Mouse (Mus musculus): Measurements from ENCODE around the gene 1700021F07Rik.

Gene 1700021F07Rik

DNA sequence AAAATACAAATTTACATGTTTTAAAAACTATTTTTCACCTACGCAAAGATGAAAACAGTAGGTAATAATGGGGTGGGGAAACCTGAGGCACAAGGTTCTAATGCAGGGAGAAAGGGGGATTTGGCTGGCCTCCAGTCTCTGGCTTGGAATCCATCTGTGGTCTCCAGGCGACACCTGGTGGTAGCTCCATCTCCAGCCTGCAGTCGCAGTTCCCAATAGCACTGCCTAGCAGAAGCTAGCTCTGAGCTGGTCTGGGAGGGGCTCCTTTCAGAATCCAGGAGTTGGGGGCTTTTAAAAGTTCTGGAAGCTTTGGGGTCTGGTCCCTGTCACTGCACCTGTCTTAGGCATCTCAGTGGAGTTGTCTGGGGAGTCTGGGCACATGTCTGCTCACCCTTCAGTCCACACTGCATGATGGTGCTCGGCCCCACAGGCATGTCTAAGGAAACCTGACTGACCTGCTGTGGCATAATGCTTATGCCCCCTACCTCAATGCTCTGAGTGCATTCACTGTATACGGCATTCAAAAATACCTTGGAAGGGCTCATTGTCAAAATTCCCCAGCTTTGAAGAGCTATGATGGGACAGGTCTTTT is 39.6 kb downstream of the 1700021F07Rik start:
- ATAC-seq (ENCODE audit: insufficient number of reproducible peaks, low FRiP score, low TSS enrichment): no peak

DNA sequence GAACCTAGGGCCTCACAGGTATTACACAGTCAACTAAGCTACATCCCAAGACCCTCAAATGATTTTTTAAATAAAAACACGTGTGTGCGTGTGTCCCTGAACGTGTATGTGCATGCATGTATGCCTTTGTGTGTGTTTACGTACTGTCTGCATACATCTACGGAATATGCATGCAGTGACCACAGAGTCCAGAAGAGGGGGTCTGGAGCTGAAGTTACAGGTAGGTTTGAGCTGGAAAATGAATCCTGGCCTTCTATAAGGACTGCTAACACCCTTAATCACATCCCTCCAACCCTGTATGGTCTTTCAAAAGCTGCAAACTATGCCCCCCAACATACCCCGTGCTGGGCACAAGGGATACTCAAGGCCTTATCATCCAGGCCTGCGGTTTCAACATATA is 41.0 kb downstream of the 1700021F07Rik start:
- no peak for ATAC-seq (ENCODE audit: insufficient number of reproducible peaks, low FRiP score, low TSS enrichment)

DNA sequence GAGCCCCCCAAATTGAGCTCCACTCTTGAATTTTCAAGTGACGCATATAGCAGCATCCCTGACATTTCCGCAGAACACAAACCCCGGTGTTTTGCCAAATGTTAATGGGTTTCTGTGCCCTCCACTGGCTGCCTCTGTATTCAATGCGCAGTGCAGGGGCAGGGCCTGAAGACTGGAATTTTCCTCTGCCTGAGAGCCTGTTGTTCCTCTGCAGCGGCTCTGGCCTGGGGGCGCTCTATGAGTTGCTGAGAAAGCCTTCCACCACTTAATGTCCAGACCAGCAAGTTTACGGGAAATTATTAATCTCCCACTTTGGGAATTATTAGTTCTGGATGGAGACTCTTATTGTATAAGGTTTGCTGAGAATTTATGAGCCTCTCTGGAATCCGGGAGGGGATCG is 41.8 kb downstream of the 1700021F07Rik start:
- ATAC-seq (ENCODE audit: insufficient number of reproducible peaks, low FRiP score, low TSS enrichment): no peak
